Mouse (Mus musculus): ENCODE data around the gene Slc39a2. TPM values are rescaled to one million over a fixed set of nuclear protein-coding genes. Genes with fewer than 3 reads are reported as not detected.
"Not testable (repeated sequence)": the region's sequence is repeated elsewhere in the genome, so short reads cannot be mapped to it uniquely, and the experiment has no call there.

The Slc39a2 gene
- total RNA-seq, 1 experiment = 0.49 TPM

- in situ Hi-C loops (cut with MboI; ENCODE audit: low sequenced_read_pairs in 2 of 2, unreplicated experiment in 2 of 2) = loop anchor here (25.0 kb wide), 2 partner anchors 89 to 414 kb away; partner anchors contain the start of genes Sall2 (in 1 of the 2), Tmem253 (in 1 of the 2) and Zfp219 (in 1 of the 2)
- H3K27ac ChIP-seq (ENCODE audit: insufficient read depth, low read depth, low read length, poor library complexity, severe bottlenecking) = no peak overlapping the region
- H3K36me3 ChIP-seq (ENCODE audit: control insufficient read depth, insufficient read depth, low read length, poor library complexity, severe bottlenecking) = no peaks in the 10 kb centered on the region
- TF ChIP-seq MAFK (IDR thresholded peaks at IDR 0.05; ENCODE audit: insufficient read depth, low read depth, low read length) = no peak
- no peak for TF ChIP-seq CHD2 (IDR thresholded peaks at IDR 0.05; ENCODE audit: low read depth, low read length)
- TF ChIP-seq ZNF384 (IDR thresholded peaks at IDR 0.05; ENCODE audit: low read depth, low read length) = no peak
- no peak for TF ChIP-seq HCFC1 (IDR thresholded peaks at IDR 0.05; ENCODE audit: borderline replicate concordance, insufficient read depth, low read length)
- no peak for TF ChIP-seq ZC3H11A (IDR thresholded peaks at IDR 0.05; ENCODE audit: borderline replicate concordance, low read depth, low read length)
- no peaks in the 10 kb centered on the region for H3K9me3 ChIP-seq (ENCODE audit: control insufficient read depth, insufficient read depth, low read depth, low read length)
- no peaks in the 10 kb centered on the region for H3K4me1 ChIP-seq (ENCODE audit: control insufficient read depth in 2 of 2, insufficient read depth in 2 of 2, low read length in 2 of 2, poor library complexity in 1 of 2)
- H3K4me3 ChIP-seq (ENCODE audit: insufficient read depth in 1 of 2, low read depth in 1 of 2, low read length in 2 of 2, poor library complexity in 1 of 2, severe bottlenecking in 1 of 2) = no peak overlapping the region
- DNase-seq (ENCODE audit: low read depth, low spot score) = no peak
- no peak overlapping the region for H3K9ac ChIP-seq (ENCODE audit: insufficient read depth, low read depth, low read length, poor library complexity, severe bottlenecking)
These were observed 30.2 kb downstream of the Slc39a2 start for GRCm38 (mm10) chr14:51922910-51923309.

DNA sequence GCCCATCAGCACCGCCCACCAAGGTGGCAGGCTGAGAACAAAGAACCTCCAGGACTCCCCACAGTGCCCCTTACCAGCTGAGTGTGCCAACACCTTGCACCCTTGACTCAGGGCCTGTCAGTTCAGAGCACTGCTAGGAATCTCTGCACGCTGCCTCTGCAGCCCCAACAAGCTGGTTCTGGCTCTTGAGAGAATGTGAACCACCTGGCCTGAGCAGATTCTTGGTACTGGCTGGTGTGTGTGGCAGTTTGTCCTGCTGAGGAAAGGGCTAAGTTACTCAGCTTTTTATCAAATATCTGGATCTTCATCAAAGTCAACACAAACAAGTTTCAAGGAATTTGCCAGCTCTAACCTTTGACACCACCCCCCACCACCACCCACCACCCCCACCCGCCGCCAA lies 30.8 kb downstream of the Slc39a2 start:
- no peaks in the 10 kb centered on the region for H3K9me3 ChIP-seq (ENCODE audit: control insufficient read depth, insufficient read depth, low read depth, low read length)
- no peak overlapping the region for H3K4me3 ChIP-seq (ENCODE audit: insufficient read depth in 1 of 2, low read depth in 1 of 2, low read length in 2 of 2, poor library complexity in 1 of 2, severe bottlenecking in 1 of 2)
- TF ChIP-seq ZC3H11A (IDR thresholded peaks at IDR 0.05; ENCODE audit: borderline replicate concordance, low read depth, low read length) = no peak
- TF ChIP-seq ZNF384 (IDR thresholded peaks at IDR 0.05; ENCODE audit: low read depth, low read length) = no peak
- no peak for TF ChIP-seq HCFC1 (IDR thresholded peaks at IDR 0.05; ENCODE audit: borderline replicate concordance, insufficient read depth, low read length)
- no peak for TF ChIP-seq CHD2 (IDR thresholded peaks at IDR 0.05; ENCODE audit: low read depth, low read length)
- TF ChIP-seq MAFK (IDR thresholded peaks at IDR 0.05; ENCODE audit: insufficient read depth, low read depth, low read length) = no peak
- in situ Hi-C loops (cut with MboI; ENCODE audit: low sequenced_read_pairs in 2 of 2, unreplicated experiment in 2 of 2) = loop anchor here (25.0 kb wide), 2 partner anchors 89 to 414 kb away; partner anchors contain the start of genes Sall2 (in 1 of the 2), Tmem253 (in 1 of the 2) and Zfp219 (in 1 of the 2)
- DNase-seq (ENCODE audit: low read depth, low spot score) = no peak
- H3K4me1 ChIP-seq (ENCODE audit: control insufficient read depth in 2 of 2, insufficient read depth in 2 of 2, low read length in 2 of 2, poor library complexity in 1 of 2) = no peaks in the 10 kb centered on the region
- no peak overlapping the region for H3K27ac ChIP-seq (ENCODE audit: insufficient read depth, low read depth, low read length, poor library complexity, severe bottlenecking)
- no peaks in the 10 kb centered on the region for H3K36me3 ChIP-seq (ENCODE audit: control insufficient read depth, insufficient read depth, low read length, poor library complexity, severe bottlenecking)
- no peak overlapping the region for H3K9ac ChIP-seq (ENCODE audit: insufficient read depth, low read depth, low read length, poor library complexity, severe bottlenecking)

DNA sequence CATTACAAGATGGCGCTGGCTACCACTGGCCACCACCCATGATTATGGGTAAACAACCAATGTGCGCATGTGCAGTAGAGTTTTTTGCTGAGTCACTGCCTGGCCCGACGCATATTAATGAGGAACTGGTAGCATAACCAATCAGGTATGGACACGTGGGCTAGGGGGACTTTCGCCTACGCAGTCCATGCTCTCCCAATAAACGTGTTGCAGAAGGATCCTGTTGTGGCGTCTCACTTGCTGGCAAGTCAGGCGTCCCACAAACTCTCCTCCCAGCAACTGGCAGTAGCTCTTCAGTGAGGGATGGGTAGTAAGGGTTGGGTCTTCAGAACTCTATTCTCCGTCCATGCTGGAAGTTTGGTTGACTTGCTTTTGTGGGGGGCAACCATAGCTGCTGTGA lies 34.2 kb downstream of the Slc39a2 start:
- H3K36me3 ChIP-seq (ENCODE audit: control insufficient read depth, insufficient read depth, low read length, poor library complexity, severe bottlenecking); H3K27ac ChIP-seq (ENCODE audit: insufficient read depth, low read depth, low read length, poor library complexity, severe bottlenecking); H3K4me1 ChIP-seq (ENCODE audit: control insufficient read depth in 2 of 2, insufficient read depth in 2 of 2, low read length in 2 of 2, poor library complexity in 1 of 2); H3K4me3 ChIP-seq (ENCODE audit: insufficient read depth in 1 of 2, low read depth in 1 of 2, low read length in 2 of 2, poor library complexity in 1 of 2, severe bottlenecking in 1 of 2); in situ Hi-C loops (cut with MboI; ENCODE audit: low sequenced_read_pairs in 2 of 2, unreplicated experiment in 2 of 2); DNase-seq (ENCODE audit: low read depth, low spot score); H3K9ac ChIP-seq (ENCODE audit: insufficient read depth, low read depth, low read length, poor library complexity, severe bottlenecking); H3K9me3 ChIP-seq (ENCODE audit: control insufficient read depth, insufficient read depth, low read depth, low read length): not testable (repeated sequence)

DNA sequence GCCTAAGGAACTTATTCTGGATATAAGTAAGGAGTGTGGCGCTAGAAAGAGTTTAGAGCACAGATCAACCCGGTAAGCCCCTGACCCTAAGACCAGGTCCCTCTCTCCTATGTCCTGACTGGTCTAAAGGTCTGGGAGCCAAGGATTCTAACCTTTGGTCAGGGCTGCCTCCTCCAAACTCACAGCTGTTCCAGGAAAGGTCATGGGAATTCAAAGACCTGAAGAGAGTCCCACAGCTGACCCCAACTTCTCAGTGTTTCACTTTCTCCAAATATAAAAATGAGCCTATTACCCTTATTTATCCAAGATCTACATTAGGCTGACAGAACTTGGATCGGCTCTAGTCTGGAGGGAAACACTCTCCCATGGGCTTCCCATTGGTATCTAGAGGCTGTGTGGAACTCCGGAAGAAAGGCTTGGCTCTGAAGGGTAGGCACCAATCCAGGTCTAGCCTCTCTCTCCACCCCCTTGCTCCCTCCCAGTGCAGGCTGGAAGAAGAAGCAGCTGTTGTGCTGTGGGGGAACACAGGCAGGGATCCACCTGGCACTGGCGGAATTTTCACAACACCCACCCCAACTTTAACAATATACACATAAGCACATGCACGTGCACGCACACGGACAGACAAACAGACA lies 36.7 kb downstream of the Slc39a2 start:
- DNase-seq (ENCODE audit: low read depth, low spot score) = no peak
- no peak overlapping the region for H3K4me3 ChIP-seq (ENCODE audit: insufficient read depth in 1 of 2, low read depth in 1 of 2, low read length in 2 of 2, poor library complexity in 1 of 2, severe bottlenecking in 1 of 2)
- no peak overlapping the region for H3K27ac ChIP-seq (ENCODE audit: insufficient read depth, low read depth, low read length, poor library complexity, severe bottlenecking)
- no peak for TF ChIP-seq ZNF384 (IDR thresholded peaks at IDR 0.05; ENCODE audit: low read depth, low read length)
- no peak for TF ChIP-seq MAFK (IDR thresholded peaks at IDR 0.05; ENCODE audit: insufficient read depth, low read depth, low read length)
- no peak for TF ChIP-seq CHD2 (IDR thresholded peaks at IDR 0.05; ENCODE audit: low read depth, low read length)
- no peak for TF ChIP-seq ZC3H11A (IDR thresholded peaks at IDR 0.05; ENCODE audit: borderline replicate concordance, low read depth, low read length)
- no peak for TF ChIP-seq HCFC1 (IDR thresholded peaks at IDR 0.05; ENCODE audit: borderline replicate concordance, insufficient read depth, low read length)
- H3K4me1 ChIP-seq (ENCODE audit: control insufficient read depth in 2 of 2, insufficient read depth in 2 of 2, low read length in 2 of 2, poor library complexity in 1 of 2) = no peaks in the 10 kb centered on the region
- in situ Hi-C loops (cut with MboI; ENCODE audit: low sequenced_read_pairs in 2 of 2, unreplicated experiment in 2 of 2) = no loop called here
- H3K9me3 ChIP-seq (ENCODE audit: control insufficient read depth, insufficient read depth, low read depth, low read length) = no peaks in the 10 kb centered on the region
- H3K36me3 ChIP-seq (ENCODE audit: control insufficient read depth, insufficient read depth, low read length, poor library complexity, severe bottlenecking) = no peaks in the 10 kb centered on the region
- H3K9ac ChIP-seq (ENCODE audit: insufficient read depth, low read depth, low read length, poor library complexity, severe bottlenecking) = no peak overlapping the region

- Histone ChIP-seq H3K4me1 (ENCODE audit: control insufficient read depth in 2 of 2, insufficient read depth in 2 of 2, low read length in 2 of 2, poor library complexity in 1 of 2) (no peaks in the 10 kb centered on the region), H3K9ac (ENCODE audit: insufficient read depth, low read depth, low read length, poor library complexity, severe bottlenecking) (no peak overlapping the region), H3K27ac (ENCODE audit: insufficient read depth, low read depth, low read length, poor library complexity, severe bottlenecking) (no peak overlapping the region), H3K36me3 (ENCODE audit: control insufficient read depth, insufficient read depth, low read length, poor library complexity, severe bottlenecking) (no peaks in the 10 kb centered on the region), H3K9me3 (ENCODE audit: control insufficient read depth, insufficient read depth, low read depth, low read length) (no peaks in the 10 kb centered on the region), H3K4me3 (ENCODE audit: insufficient read depth in 1 of 2, low read depth in 1 of 2, low read length in 2 of 2, poor library complexity in 1 of 2, severe bottlenecking in 1 of 2) (no peak overlapping the region)
- TF ChIP-seq HCFC1 (IDR thresholded peaks at IDR 0.05; ENCODE audit: borderline replicate concordance, insufficient read depth, low read length) = no peak
- in situ Hi-C loops (cut with MboI; ENCODE audit: low sequenced_read_pairs in 2 of 2, unreplicated experiment in 2 of 2) = no loop called here
- DNase-seq (ENCODE audit: low read depth, low spot score) = no peak
These were observed 37.3 kb downstream of the Slc39a2 start for GRCm38 (mm10) chr14:51929968-51930367.

Measured in ES-E14 (cell line).